Mouse (Mus musculus) neural tube, embryonic 15.5 days (tissue): Measurements from ENCODE around the gene Gm16434. TPM values are rescaled to one million over a fixed set of nuclear protein-coding genes. Genes with fewer than 3 reads are reported as not detected.
"Not testable (repeated sequence)": the region's sequence is repeated elsewhere in the genome, so short reads cannot be mapped to it uniquely, and the experiment has no call there.

ENCODE experiments used
- ATAC-seq: fragments of 200-750 bp; cut with Nextera tagmentation; 2 replicates; pipeline ENCODE4 v1.8.0; 2017; ENCODE audit warnings: mild to moderate bottlenecking, moderate TSS enrichment, moderate library complexity; ENCODE audit not compliant: low FRiP score
- H3K27ac ChIP-seq: fragments of 300-500 bp; sonication (generic); replicated peaks from 2 replicates; pipeline ENCODE4 v1.5.1; 2015; ENCODE audit warnings: mild to moderate bottlenecking, inconsistent platforms
- H3K27me3 ChIP-seq: fragments of 300-500 bp; sonication (generic); replicated peaks from 2 replicates; pipeline ENCODE4 v1.6.1; 2015; ENCODE audit warnings: inconsistent platforms
- H3K36me3 ChIP-seq: fragments of 300-500 bp; sonication (generic); 2 replicates; pipeline ENCODE4 v1.6.1; 2015; ENCODE audit warnings: inconsistent platforms
- H3K4me1 ChIP-seq: fragments of 300-500 bp; sonication (generic); 2 replicates; pipeline ENCODE4 v1.6.1; 2015; ENCODE audit warnings: inconsistent platforms
- H3K4me2 ChIP-seq: fragments of 300-500 bp; sonication (generic); 2 replicates; pipeline ENCODE4 v1.6.1; 2015; ENCODE audit warnings: inconsistent platforms, mild to moderate bottlenecking, moderate library complexity
- H3K4me3 ChIP-seq: fragments of 300-500 bp; sonication (generic); replicated peaks from 2 replicates; pipeline ENCODE4 v1.5.1; 2015; ENCODE audit warnings: mild to moderate bottlenecking, inconsistent platforms
- H3K9ac ChIP-seq: fragments of 300-500 bp; sonication (generic); replicated peaks from 2 replicates; pipeline ENCODE4 v1.6.1; 2015; ENCODE audit warnings: mild to moderate bottlenecking, inconsistent platforms
- H3K9me3 ChIP-seq: fragments of 300-500 bp; sonication (generic); replicated peaks from 2 replicates; pipeline ENCODE4 v1.6.1; 2016; ENCODE audit warnings: inconsistent platforms
- WGBS: fragments of 180-500 bp; shearing (Covaris S2); methylation state at CpG from one replicate; pipeline ENCODE4 v1.1.7; 2015; ENCODE audit warnings: mixed read lengths; 5-methylcytosine and 5-hydroxymethylcytosine counted together
- polyA plus RNA-seq: library from polyadenylated mRNA; unstranded; fragments of >200 nt; fragmentation: Nextera tagmentation; extraction: Ambion mirVana; gene quantifications from 2 replicates; pipeline ENCODE4 v1.2.1, GENCODE M21; 2015

Gene Gm16434
- not detected in 2 replicates for polyA plus RNA-seq

DNA sequence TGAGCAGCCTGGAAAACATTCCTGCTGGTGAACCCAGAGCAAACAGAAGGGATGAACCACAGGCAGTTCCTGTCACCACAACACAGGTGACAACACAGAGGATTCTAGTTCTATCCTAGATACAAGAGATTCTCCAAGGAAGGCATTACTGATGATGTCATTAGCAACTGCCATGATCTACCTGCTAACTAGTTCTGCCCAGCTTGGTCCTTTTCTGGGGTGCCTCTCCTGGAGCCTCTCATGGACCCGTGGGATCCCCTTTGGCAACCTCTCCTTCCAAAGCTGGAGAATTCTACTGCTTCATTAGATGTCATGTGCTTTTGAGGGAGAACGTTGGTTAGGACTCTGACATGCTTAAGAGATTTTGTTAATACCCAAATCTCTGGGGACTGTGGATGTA lies at the start of gene Gm16434:
Gene Gm16434 (minus strand): TSS at position 101 of the 400 bp plus-strand sequence.
- H3K9me3 ChIP-seq, H3K4me2 ChIP-seq, H3K27me3 ChIP-seq, H3K36me3 ChIP-seq, H3K4me3 ChIP-seq, ATAC-seq, H3K4me1 ChIP-seq, H3K27ac ChIP-seq, H3K9ac ChIP-seq: not testable (repeated sequence)
- no CpG with 5 or more reads among the region's 2 CpGs for WGBS

- not testable (repeated sequence) for H3K4me1 ChIP-seq, ATAC-seq, H3K9ac ChIP-seq, H3K27ac ChIP-seq, H3K4me2 ChIP-seq, H3K4me3 ChIP-seq, H3K36me3 ChIP-seq, H3K9me3 ChIP-seq, H3K27me3 ChIP-seq
- WGBS = 3% methylated on average over 7 of the region's 10 CpGs
These were observed 49.2 kb upstream of the Gm16434 start for GRCm38 (mm10) chr14:7243498-7243897.

DNA sequence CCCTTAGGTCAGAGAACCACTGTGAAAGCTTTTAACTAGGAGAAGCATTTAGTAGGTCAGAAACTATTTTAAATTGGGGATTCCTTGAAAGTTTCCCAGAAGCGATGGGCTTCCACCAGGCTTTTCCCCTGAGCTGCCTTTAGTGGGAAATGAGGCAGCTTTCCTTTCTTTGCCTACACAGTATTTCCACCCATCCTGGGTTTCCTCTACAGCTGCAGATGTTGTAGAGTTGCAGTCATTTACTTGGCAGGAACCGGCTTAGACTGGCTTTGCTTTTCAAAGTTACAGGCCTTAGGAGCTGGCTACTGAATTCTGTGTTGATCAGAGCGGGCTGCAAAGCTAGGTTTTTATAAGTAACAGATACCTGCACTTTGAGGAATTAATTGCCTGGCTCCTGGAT lies 5.7 kb upstream of the Gm16434 start:
- not testable (repeated sequence) for H3K9ac ChIP-seq, H3K9me3 ChIP-seq, H3K36me3 ChIP-seq, H3K4me2 ChIP-seq, H3K27me3 ChIP-seq, ATAC-seq, H3K4me3 ChIP-seq, H3K27ac ChIP-seq, H3K4me1 ChIP-seq
- 93% methylated on average over 2 of the region's 3 CpGs for WGBS

DNA sequence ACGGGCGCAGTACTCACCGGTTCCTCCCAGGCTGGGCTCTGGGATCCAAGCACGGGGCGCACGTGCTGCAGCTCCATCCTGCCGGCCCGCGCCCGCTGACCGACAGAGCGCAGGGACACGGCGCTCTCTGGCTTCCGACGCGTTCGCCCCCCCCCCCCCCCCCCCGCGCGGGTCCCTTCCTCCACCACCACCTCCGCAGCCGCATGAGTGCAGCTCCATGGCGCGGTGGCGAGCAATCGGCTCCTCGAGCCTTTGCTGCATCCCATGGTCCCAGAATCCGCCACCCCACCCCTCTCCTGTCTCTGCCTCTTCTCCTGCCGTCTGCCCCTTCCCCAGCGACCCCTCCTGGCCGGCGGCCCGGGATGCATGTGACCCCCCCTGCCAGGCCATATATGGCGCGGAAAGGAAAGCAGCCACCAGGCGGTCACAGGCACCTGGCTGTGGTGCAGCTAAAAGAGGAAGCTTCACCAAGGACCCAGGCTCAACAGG lies 19.8 kb downstream of the Gm16434 start, which contains the start of gene Gm3512:
Gene Gm3512 (minus strand): TSS at position 51 of the 489 bp plus-strand sequence.
- H3K27me3 ChIP-seq, H3K4me1 ChIP-seq, H3K9ac ChIP-seq, H3K4me2 ChIP-seq, H3K4me3 ChIP-seq, H3K36me3 ChIP-seq, H3K9me3 ChIP-seq, H3K27ac ChIP-seq: not testable (repeated sequence)
- peak; percentile 84; the same call in 1 of the 2 replicates for ATAC-seq
- no CpG with 5 or more reads among the region's 37 CpGs for WGBS

Other genes starting within 250 kb of the Gm16434 start
- not detected in 2 replicates for gene Gm6356, start 220.7 kb downstream of the Gm16434 start, polyA plus RNA-seq
- 2.8 and 3.4 TPM in 2 replicates for gene Gm10406, start 167.1 kb downstream of the Gm16434 start, polyA plus RNA-seq
- gene Gm3685, start 149.6 kb downstream of the Gm16434 start, polyA plus RNA-seq = not detected in 2 replicates
- gene Gm3696, start 93.9 kb downstream of the Gm16434 start, polyA plus RNA-seq = 6.4 and 7.3 TPM in 2 replicates
- not detected in 2 replicates for gene Gm6676, start 69.1 kb downstream of the Gm16434 start, polyA plus RNA-seq
- 10.9 and 12.1 TPM in 2 replicates for gene Gm3512, start 20.0 kb downstream of the Gm16434 start, polyA plus RNA-seq
- not detected in 2 replicates for gene Gm3727, start 70.2 kb upstream of the Gm16434 start, polyA plus RNA-seq
- gene Gm3739, start 120.5 kb upstream of the Gm16434 start, polyA plus RNA-seq = 6.0 and 6.9 TPM in 2 replicates
- gene Gm5797, start 137.9 kb upstream of the Gm16434 start, polyA plus RNA-seq = not detected in 2 replicates
- gene Gm8374, start 170.6 kb upstream of the Gm16434 start, polyA plus RNA-seq = not detected in 2 replicates